Mouse (Mus musculus) kidney, postnatal 14 days (tissue): ENCODE results near the gene Cpt1a.

Experiments used
- DNase-seq: peaks from one replicate; pipeline ENCODE4 v3.0.0; 2022; ENCODE audit warnings: mixed read lengths

Gene Cpt1a

GRCm38 (mm10) chr19:3431066-3431465, 108.9 kb downstream of the Cpt1a start:
- no peak for DNase-seq

- no peak for DNase-seq
Observed at GRCm38 (mm10) chr19:3431969-3432368, 109.8 kb downstream of the Cpt1a start.

- DNase-seq = no peak
Observed at GRCm38 (mm10) chr19:3434124-3434523, 112.0 kb downstream of the Cpt1a start.

- DNase-seq = no peak
Observed at GRCm38 (mm10) chr19:3434641-3435040, 112.5 kb downstream of the Cpt1a start.
